Mouse (Mus musculus): ENCODE measurements around the gene Ank. TPM values are rescaled to one million over a fixed set of nuclear protein-coding genes. Genes with fewer than 3 reads are reported as not detected.

Ank gene
- total RNA-seq, 2 experiments from 2014 or later = 165 to 172 TPM

DNA sequence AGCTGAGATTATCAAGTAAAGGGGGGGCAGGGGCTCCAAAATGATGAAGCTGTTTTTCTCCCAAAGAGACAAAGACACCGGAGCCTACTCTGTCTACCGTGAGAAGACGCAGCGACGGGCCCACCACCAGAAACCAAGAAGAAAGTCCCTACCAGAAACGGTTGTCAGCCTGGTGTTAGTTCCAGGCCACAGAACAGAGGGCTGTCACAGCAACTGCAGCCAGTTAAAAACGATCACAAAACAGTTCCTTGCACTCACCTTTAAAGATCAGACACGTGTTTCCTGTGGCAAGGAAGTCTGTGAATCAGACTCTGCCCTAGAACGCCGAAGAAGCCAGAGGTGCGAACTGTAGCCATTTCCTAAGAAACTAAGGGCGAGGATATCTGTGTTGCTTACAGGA lies 174.7 kb downstream of the Ank start:
- DNase-seq (ENCODE audit: extremely low spot score in 1 of 2, low spot score in 2 of 2) = no peak
- intact Hi-C loops (cut with DNase I) = no loop called here

GRCm38 (mm10) chr15:27642895-27643294 lies 176.4 kb downstream of the Ank start:
- no peak for DNase-seq (ENCODE audit: extremely low spot score in 1 of 2, low spot score in 2 of 2)
- intact Hi-C loops (cut with DNase I) = no loop called here

Small RNA genes within 50 kb of the gene (microRNA-seq; reads per million reads assigned to microRNA genes)
- 6.3 reads per million, percentile 23 among the genes with 10 or more reads in this experiment for gene Mir7117

Other genes with a start within 250 kb of the Ank start
- gene Otulin, start 164.0 kb downstream of the Ank start, total RNA-seq (2021) = 10 to 100 TPM; 22.8 to 28.6 TPM
- 10 to 100 TPM; 26.2 to 26.5 TPM for gene Otulinl, start 214.9 kb downstream of the Ank start, total RNA-seq (2021)

Measured in left cerebral cortex, postnatal 10 days (tissue).